Mouse (Mus musculus): Measurements from ENCODE around the gene Ahsa1. TPM values are rescaled to one million over a fixed set of nuclear protein-coding genes. Genes with fewer than 3 reads are reported as not detected.
A peak's percentile ranks its signal among the peaks of the same experiment; 100 is the strongest.
"Not testable (repeated sequence)": the region's sequence is repeated elsewhere in the genome, so short reads cannot be mapped to it uniquely, and the experiment has no call there.

Ahsa1 gene
- total RNA-seq, 2 experiments from 2014 or later: 120 to 154 TPM

DNA sequence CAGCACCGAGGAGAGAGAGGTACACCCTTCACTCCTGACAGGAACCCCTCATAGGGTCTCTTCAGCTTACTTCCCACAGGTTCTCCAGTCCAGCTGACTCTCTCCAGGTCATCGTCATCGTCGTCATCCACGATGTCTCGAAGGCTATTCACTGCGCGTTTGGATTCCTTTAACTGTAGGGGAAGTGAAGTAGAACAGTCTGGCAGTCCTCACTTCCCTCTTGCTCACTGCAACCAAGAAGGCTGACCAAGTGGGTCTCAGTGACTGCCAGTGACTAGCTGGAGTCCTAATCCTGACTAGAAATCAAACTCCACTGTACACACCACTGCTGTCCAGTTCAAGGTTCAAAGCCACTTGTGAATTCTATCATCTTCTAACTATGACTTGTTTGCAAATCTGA lies 5.7 kb upstream of the Ahsa1 start:
- DNase-seq: no peak
- H3K4me3 ChIP-seq: no peak overlapping the region
- no peak overlapping the region for H3K27ac ChIP-seq
- intact Hi-C loops (cut with DNase I): loop anchor here (10.0 kb wide), 1 partner anchor 266 kb away; the partner anchor contains the start of gene Zdhhc22
- no peak for TF ChIP-seq CTCF (IDR thresholded peaks at IDR 0.05)

GRCm38 (mm10) chr12:87265444-87265843 lies 835 bp upstream of the Ahsa1 start:
- DNase-seq: no peak
- Histone ChIP-seq H3K4me3 (peak overlapping the region; percentile 97), H3K27ac (peak overlapping the region; percentile 98)
- intact Hi-C loops (cut with DNase I): loop anchor here (5.0 to 10.0 kb wide), 3 partner anchors 152 to 271 kb away; partner anchors contain the start of genes Snw1 and Zdhhc22
- no peak for TF ChIP-seq CTCF (IDR thresholded peaks at IDR 0.05)

DNA sequence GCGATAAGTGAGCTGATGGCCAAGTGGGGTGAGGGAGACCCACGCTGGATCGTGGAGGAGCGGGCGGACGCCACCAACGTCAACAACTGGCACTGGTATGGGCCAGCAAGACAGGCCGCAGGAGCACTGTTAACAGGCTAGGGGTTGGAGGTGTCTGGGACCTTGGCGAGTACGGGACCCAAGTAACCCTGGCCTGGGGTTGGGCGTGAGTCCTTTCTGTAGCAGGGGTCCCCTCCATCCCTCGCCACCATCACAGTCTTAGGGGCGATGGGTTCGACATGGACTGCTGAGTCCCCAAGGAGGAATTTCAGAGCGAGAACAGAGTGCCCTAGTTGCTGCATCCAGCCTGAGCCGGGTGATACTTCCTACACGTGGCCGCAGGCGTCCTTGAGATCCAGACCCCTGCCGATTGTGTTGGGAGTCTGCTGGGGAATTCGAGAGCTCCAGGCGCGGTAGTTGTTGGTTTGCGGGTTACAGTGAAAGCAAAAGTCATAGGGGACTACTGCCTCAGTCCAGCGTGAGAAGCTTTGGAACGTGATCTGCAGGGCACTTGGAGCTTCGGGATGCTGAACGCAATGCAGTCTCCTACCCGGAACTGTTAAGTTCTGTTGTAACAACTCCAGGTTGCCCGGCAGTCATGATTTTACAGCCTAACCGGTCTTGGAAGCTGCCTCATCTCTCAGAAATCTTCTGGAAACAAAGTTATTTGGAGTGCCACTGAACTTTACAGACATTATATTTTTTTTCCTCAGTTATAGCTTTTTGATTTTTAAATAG lies 736 bp downstream of the Ahsa1 start:
- Histone ChIP-seq H3K4me3 (peak overlapping the region; percentile 97), H3K27ac (peak overlapping the region; percentile 98)
- intact Hi-C loops (cut with DNase I): loop anchor here (2.0 to 10.0 kb wide), 5 partner anchors 120 to 272 kb away; partner anchors contain the start of genes Gstz1, Pomt2, Snw1 and Zdhhc22
- peak; percentile 25 for DNase-seq
- TF ChIP-seq CTCF (IDR thresholded peaks at IDR 0.05): no peak

DNA sequence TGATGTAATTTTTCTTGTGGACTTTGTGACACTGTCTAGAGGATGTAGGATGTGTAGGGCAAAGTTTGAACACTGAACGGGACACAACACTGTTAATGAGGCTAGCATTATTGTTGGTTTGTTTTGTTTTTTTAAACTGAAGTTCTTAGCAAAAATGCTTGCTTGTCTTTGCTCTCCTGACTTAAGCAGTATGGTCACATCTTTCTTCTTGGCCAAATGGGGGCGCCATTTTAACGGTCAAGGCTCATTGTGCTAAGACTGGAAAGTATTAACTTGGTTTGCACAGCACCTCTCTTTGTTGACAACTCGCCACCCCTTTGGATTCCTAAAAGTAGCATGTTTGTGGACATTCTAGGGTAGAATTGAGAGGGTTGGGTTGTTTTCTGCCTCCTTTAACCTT lies 1.4 kb downstream of the Ahsa1 start:
- peak; percentile 28 for DNase-seq
- Histone ChIP-seq H3K4me3 (peak overlapping the region; percentile 97), H3K27ac (peak overlapping the region; percentile 98; the same call in 1 of the 2 replicates)
- TF ChIP-seq CTCF (IDR thresholded peaks at IDR 0.05): peak; percentile 54
- intact Hi-C loops (cut with DNase I): loop anchor here (2.0 to 10.0 kb wide), 5 partner anchors 119 to 273 kb away; partner anchors contain the start of genes Gstz1, Pomt2, Snw1 and Zdhhc22

DNA sequence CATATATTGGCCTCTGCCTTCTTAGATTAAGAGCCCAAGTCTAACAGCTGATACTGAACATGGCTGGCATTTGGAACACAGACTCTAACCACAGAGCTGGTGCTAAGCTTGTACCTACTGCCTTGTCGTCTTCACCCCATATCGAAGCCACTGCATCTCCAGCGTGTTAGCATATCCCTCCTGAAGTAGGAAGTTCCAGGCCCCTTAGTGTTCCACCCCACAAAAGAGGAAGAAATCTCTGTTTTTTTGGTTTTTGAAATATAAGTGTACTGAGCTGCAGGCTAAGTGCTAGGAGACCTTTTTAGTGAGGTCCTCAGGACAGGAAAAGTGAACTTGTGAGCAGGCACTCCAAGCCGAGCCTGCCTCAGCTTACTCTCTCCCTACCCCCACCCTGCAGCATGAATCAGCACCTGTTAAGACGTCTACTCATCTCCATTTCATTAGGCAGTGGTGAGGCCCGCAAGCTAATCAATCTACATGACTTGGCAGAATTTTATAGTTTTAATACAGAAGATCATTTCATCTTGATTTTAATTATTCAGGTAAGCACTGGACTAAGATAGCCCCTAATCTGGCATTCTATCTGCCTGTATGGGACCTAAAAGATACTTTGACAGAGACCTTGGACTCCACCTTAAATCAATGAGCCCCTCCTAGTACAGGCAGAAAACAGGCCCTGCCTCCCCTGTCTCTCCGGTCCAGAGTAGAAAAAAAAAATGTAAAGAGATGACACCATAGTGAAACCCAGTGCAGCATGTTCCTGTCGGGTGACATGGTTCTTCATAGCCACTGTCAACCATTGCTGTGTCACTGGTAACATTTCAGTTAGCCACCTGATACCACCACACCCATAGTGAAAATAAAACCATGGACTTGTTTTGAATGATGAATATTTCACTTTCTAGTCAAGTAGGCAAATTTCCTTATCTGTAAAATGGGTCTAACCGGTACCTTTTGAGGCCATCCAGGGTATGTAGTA lies 8.9 kb downstream of the Ahsa1 start:
- no peak for DNase-seq
- intact Hi-C loops (cut with DNase I): loop anchor here (5.0 kb wide), 1 partner anchor 57 kb away; no protein-coding TSS in a partner anchor
- Histone ChIP-seq H3K27ac (no peak overlapping the region), H3K4me3 (no peak overlapping the region)
- no peak for TF ChIP-seq CTCF (IDR thresholded peaks at IDR 0.05)

GRCm38 (mm10) chr12:87277251-87277650 lies 11.0 kb downstream of the Ahsa1 start:
- H3K27ac ChIP-seq; H3K4me3 ChIP-seq; DNase-seq; intact Hi-C loops (cut with DNase I): not testable (repeated sequence)

- intact Hi-C loops (cut with DNase I): no loop called here
- Histone ChIP-seq H3K27ac (no peak overlapping the region), H3K4me3 (no peak overlapping the region)
- no peak for DNase-seq
- no peak for TF ChIP-seq CTCF (IDR thresholded peaks at IDR 0.05)
Measured at GRCm38 (mm10) chr12:87278118-87278730, 11.9 kb downstream of the Ahsa1 start.

DNA sequence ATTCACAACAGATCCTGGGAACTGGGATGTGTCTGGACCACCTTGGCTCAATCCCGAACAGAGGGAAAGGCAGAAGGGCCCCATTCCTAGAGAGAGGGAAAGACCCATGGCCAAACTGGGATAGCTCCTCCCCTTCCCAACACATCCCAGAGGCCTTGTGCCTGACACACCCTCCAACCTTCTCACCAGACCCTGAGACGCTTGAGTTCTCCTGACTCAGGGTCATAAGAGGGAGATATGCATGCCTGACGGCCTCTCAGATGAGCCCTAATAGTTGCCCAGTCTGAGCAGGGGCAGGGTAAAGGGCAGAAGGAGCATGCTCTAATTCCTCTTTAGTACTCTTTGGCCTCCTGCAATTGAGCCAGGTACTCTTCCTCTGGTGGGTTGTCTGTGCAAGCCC lies 13.1 kb downstream of the Ahsa1 start:
- Histone ChIP-seq H3K27ac (no peak overlapping the region), H3K4me3 (no peak overlapping the region)
- intact Hi-C loops (cut with DNase I): no loop called here

DNA sequence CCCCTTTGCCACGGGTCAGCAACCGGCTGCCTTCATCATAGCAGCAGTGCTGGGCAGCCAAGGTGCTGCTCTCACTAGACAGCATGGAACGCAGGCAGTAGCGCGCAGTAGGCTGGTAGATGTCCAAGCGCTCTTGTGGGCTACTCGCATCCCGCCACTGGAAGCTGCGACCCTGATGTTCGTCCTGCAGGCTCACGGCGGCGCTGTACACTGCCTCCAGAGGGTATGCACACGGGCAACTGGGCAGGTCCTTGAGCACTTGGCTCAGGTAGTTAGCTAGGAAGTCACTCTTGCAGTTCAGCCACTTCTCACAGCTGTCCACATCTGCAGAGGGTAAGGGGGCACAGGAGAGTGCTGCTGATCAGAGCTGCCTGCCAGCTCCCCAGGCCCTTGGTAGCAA lies 13.6 kb downstream of the Ahsa1 start:
- H3K4me3 ChIP-seq: no peak overlapping the region
- DNase-seq: no peak
- no peak overlapping the region for H3K27ac ChIP-seq
- TF ChIP-seq CTCF (IDR thresholded peaks at IDR 0.05): no peak
- intact Hi-C loops (cut with DNase I): no loop called here

More for the DNA sequence above, 13.1 kb downstream of the Ahsa1 start:
- TF ChIP-seq CTCF (IDR thresholded peaks at IDR 0.05): no peak
- DNase-seq: no peak

GRCm38 (mm10) chr12:87281766-87282165 lies 15.5 kb downstream of the Ahsa1 start:
- intact Hi-C loops (cut with DNase I): no loop called here
- no peak for TF ChIP-seq CTCF (IDR thresholded peaks at IDR 0.05)
- Histone ChIP-seq H3K4me3 (no peak overlapping the region), H3K27ac (no peak overlapping the region)
- DNase-seq: no peak

GRCm38 (mm10) chr12:87282743-87283142 lies 16.5 kb downstream of the Ahsa1 start:
- intact Hi-C loops (cut with DNase I): no loop called here
- DNase-seq: no peak
- TF ChIP-seq CTCF (IDR thresholded peaks at IDR 0.05): no peak
- H3K27ac ChIP-seq: no peak overlapping the region
- no peak overlapping the region for H3K4me3 ChIP-seq

- Histone ChIP-seq H3K27ac (no peak overlapping the region), H3K4me3 (no peak overlapping the region)
- DNase-seq: no peak
- intact Hi-C loops (cut with DNase I): no loop called here
- TF ChIP-seq CTCF (IDR thresholded peaks at IDR 0.05): no peak
Measured at GRCm38 (mm10) chr12:87283706-87284105, 17.4 kb downstream of the Ahsa1 start.

Data from gastrocnemius, adult 2 months (tissue).